ENCODE assay signal across 8 mouse cellular contexts in the genomic region with DNA sequence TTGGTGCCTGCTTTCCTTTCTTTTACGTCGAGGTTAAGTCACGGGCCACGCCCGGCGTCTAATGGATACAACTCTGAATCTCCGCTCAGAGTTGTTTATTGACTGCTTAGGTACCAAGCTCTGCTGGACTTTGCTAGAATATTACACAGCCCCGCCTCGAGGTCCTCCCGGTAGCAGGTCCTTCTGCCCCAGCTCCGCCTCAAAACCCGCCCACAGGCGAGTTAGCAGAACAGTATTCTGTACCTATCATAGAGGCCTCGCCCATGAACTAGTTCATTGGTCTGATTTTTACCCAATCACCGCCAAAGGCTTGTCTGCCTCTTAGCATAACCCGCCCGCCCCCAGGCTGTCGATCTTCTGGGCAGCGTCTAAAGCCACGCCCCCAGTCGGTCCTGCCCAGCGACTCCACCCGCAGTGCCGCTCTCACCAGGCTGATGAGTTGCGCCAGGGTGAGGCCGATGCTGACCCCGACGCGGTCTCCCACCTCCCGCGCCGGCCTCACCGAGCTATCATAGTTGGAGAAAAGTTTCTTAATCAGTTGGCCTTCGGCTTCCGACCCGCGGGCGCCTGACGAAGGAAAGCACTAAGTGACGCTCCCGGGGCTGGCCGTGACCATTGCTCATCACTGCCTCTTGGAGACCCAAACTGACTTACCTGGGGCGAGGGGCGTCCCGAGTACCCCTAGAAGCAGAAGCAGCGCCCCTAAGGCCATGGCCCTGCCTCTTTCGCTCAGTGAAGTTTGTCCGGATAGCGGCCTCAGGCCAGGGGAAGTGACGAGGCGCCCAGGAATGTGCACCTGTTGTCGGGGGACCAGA. TPM values are rescaled to one million over a fixed set of nuclear protein-coding genes. Genes with fewer than 3 reads are reported as not detected.
DNase-seq lines count a peak whose midpoint lies in the region; ATAC-seq and TF ChIP-seq lines count a peak whose summit lies in the region.

A gene (minus strand): TSS at position 776 of the 815 bp plus-strand sequence.

- H3K9me3 ChIP-seq in heart, embryonic 12.5 days (replicated peaks), result no peaks in the 10 kb centered on the region
- no peaks in the 10 kb centered on the region for H3K9me3 ChIP-seq in kidney, postnatal 0 days (replicated peaks; ENCODE audit: low read length)
- H3K9me3 ChIP-seq in liver, embryonic 11.5 days (ENCODE audit: control insufficient read depth, low read length), result no peaks in the 10 kb centered on the region
- H3K9me3 ChIP-seq in stomach, embryonic 16.5 days (replicated peaks; ENCODE audit: control insufficient read depth, low read length), result no peaks in the 10 kb centered on the region

- no peaks in the 10 kb centered on the region for H3K36me3 ChIP-seq in heart, embryonic 12.5 days
- no peaks in the 10 kb centered on the region for H3K36me3 ChIP-seq in kidney, postnatal 0 days (ENCODE audit: insufficient read depth, low read length)
- no peaks in the 10 kb centered on the region for H3K36me3 ChIP-seq in liver, embryonic 11.5 days (ENCODE audit: control insufficient read depth, insufficient read depth, low read length)
- no peaks in the 10 kb centered on the region for H3K36me3 ChIP-seq in stomach, embryonic 16.5 days (ENCODE audit: control insufficient read depth, insufficient read depth, low read length)

- H3K4me1 ChIP-seq in heart, embryonic 12.5 days (replicated peaks), result peaks cover 16% of the 10 kb centered on the region
- peaks cover 13% of the 10 kb centered on the region for H3K4me1 ChIP-seq in kidney, postnatal 0 days (replicated peaks; ENCODE audit: insufficient read depth, low read length)
- H3K4me1 ChIP-seq in liver, embryonic 11.5 days (replicated peaks; ENCODE audit: control insufficient read depth, insufficient read depth, low read length), result peaks cover 8% of the 10 kb centered on the region; the same call in 1 of the 2 replicates
- peaks cover 14% of the 10 kb centered on the region for H3K4me1 ChIP-seq in stomach, embryonic 16.5 days (ENCODE audit: control insufficient read depth, insufficient read depth, low read length)

- H3K4me3 ChIP-seq in heart, embryonic 12.5 days, result peak within 1 kb of the TSS; percentile 54
- H3K4me3 ChIP-seq in kidney, postnatal 0 days (replicated peaks; ENCODE audit: low read depth, low read length), result peak within 1 kb of the TSS; percentile 50
- H3K4me3 ChIP-seq in liver, embryonic 11.5 days (ENCODE audit: low read depth, low read length), result peak within 1 kb of the TSS; percentile 48
- H3K4me3 ChIP-seq in stomach, embryonic 16.5 days (replicated peaks; ENCODE audit: low read length), result peak within 1 kb of the TSS; percentile 52

- DNase-seq in CD4-positive, CD25-positive, alpha-beta regulatory T cell, adult 2 months (ENCODE audit: low read depth, low spot score), result peak; percentile 95
- DNase-seq in brain, embryonic 18.5 days (ENCODE audit: low read depth, low spot score), result peak; percentile 82
- peak; percentile 99 for DNase-seq in kidney, postnatal 0 days (ENCODE audit: low spot score)
- DNase-seq in liver, embryonic 11.5 days (ENCODE audit: low spot score), result peak; percentile 89
- peak; percentile 93 for DNase-seq in naive thymus-derived CD4-positive, alpha-beta T cell, adult 2 months (ENCODE audit: low read depth)

- H3K9ac ChIP-seq in heart, embryonic 12.5 days, result peak within 1 kb of the TSS; percentile 63
- peak within 1 kb of the TSS; percentile 67 for H3K9ac ChIP-seq in kidney, postnatal 0 days (ENCODE audit: low read depth, low read length)
- H3K9ac ChIP-seq in liver, embryonic 11.5 days (ENCODE audit: low read depth, low read length), result peak within 1 kb of the TSS; percentile 44
- peak within 1 kb of the TSS; percentile 61 for H3K9ac ChIP-seq in stomach, embryonic 16.5 days (ENCODE audit: low read length)

- peak; percentile 97 for ATAC-seq in erythroid progenitor cell, adult 5-6 weeks (replicated peaks; ENCODE audit: low FRiP score, poor library complexity, severe bottlenecking)
- peak; percentile 96 for ATAC-seq in heart, embryonic 12.5 days (ENCODE audit: insufficient number of reproducible peaks, low FRiP score)
- ATAC-seq in kidney, postnatal 0 days (replicated peaks; ENCODE audit: low FRiP score, low read depth), result peak; percentile 96
- ATAC-seq in liver, embryonic 11.5 days (replicated peaks; ENCODE audit: low FRiP score), result peak; percentile 99
- peak; percentile 97 for ATAC-seq in stomach, embryonic 16.5 days (ENCODE audit: insufficient read depth, low FRiP score)

- no peak within 1 kb of the TSS for H3K27ac ChIP-seq in heart, embryonic 12.5 days (ENCODE audit: poor library complexity, severe bottlenecking)
- peak within 1 kb of the TSS; percentile 54 for H3K27ac ChIP-seq in kidney, postnatal 0 days
- no peak within 1 kb of the TSS for H3K27ac ChIP-seq in liver, embryonic 11.5 days (ENCODE audit: low read depth, low read length)
- no peak within 1 kb of the TSS for H3K27ac ChIP-seq in stomach, embryonic 16.5 days (ENCODE audit: low read length)

- 2% methylated on average over 52 of the region's 52 CpGs for WGBS in heart, embryonic 12.5 days
- whole genome bisulfite sequencing in kidney, postnatal 0 days, result 1% methylated on average over 52 of the region's 52 CpGs
- WGBS in liver, embryonic 11.5 days, result 1% methylated on average over 52 of the region's 52 CpGs
- WGBS in stomach, embryonic 16.5 days, result 2% methylated on average over 52 of the region's 52 CpGs

- no peak; the same call in 1 of the 2 replicates for TF ChIP-seq CTCF in kidney, postnatal 0 days (IDR thresholded peaks at IDR 0.05; ENCODE audit: low read depth)

- peak within 1 kb of the TSS; percentile 94 for H3K4me2 ChIP-seq in heart, embryonic 12.5 days
- H3K4me2 ChIP-seq in kidney, postnatal 0 days (ENCODE audit: low read length), result peak within 1 kb of the TSS; percentile 95
- peak within 1 kb of the TSS; percentile 89 for H3K4me2 ChIP-seq in liver, embryonic 11.5 days
- H3K4me2 ChIP-seq in stomach, embryonic 16.5 days (ENCODE audit: low read depth, low read length), result peak within 1 kb of the TSS; percentile 80

- H3K27me3 ChIP-seq in heart, embryonic 12.5 days (replicated peaks), result peaks cover 33% of the 10 kb centered on the region
- H3K27me3 ChIP-seq in kidney, postnatal 0 days (ENCODE audit: insufficient read depth, low read length), result no peaks in the 10 kb centered on the region
- peaks cover 35% of the 10 kb centered on the region for H3K27me3 ChIP-seq in liver, embryonic 11.5 days (replicated peaks; ENCODE audit: control insufficient read depth, insufficient read depth, low read length)
- H3K27me3 ChIP-seq in stomach, embryonic 16.5 days (ENCODE audit: control insufficient read depth, insufficient read depth, low read length), result no peaks in the 10 kb centered on the region

RNA-seq across cellular contexts. Expression of the gene that starts here (rescaled TPM):
- not detected in 2 replicates for total RNA-seq in erythroid progenitor cell, adult 5-6 weeks (2015; ENCODE audit: low replicate concordance)
- total RNA-seq in erythroid progenitor cell, adult 5-6 weeks (2017; ENCODE audit: low replicate concordance), result 0.77 TPM in 1 of 2 replicates, not detected in the other
- polyA plus RNA-seq in heart, embryonic 12.5 days (2016; fragmentation: Nextera tagmentation; extraction: Ambion mirVana), result 5.6 and 7.7 TPM in 2 replicates
- polyA plus RNA-seq in kidney, postnatal 0 days (2015; fragmentation: Nextera tagmentation; extraction: Ambion mirVana), result 12.0 and 12.1 TPM in 2 replicates
- polyA plus RNA-seq in liver, embryonic 11.5 days (2014; fragmentation: Nextera tagmentation; extraction: Ambion mirVana), result 1.3 and 1.4 TPM in 2 replicates
- polyA plus RNA-seq in stomach, embryonic 16.5 days (2015; fragmentation: Nextera tagmentation; extraction: Ambion mirVana), result 5.3 and 10.3 TPM in 2 replicates

Comparison
In these comparisons a context has a peak if more than half of its experiments do, and no peak if none do; other contexts are left out.
1. Peak in ATAC-seq in erythroid progenitor cell, adult 5-6 weeks; RNA of the gene not detected or under 1 TPM.